Mouse (Mus musculus) frontal cortex, postnatal 14 days (tissue): ENCODE data around the gene Gm13040.
"Not testable (repeated sequence)": the region's sequence is repeated elsewhere in the genome, so short reads cannot be mapped to it uniquely, and the experiment has no call there.

Source experiments
- DNase-seq, 2 experiments: peaks; one replicate each; pipeline ENCODE4 v3.0.0; 2022; ENCODE audit warnings: low spot score in 2 of 2

Gm13040 gene

GRCm38 (mm10) chr4:143535654-143536053 lies at the start of gene Gm13040:
Gene Gm13040 (plus strand): TSS chr4:143535954.
- not testable (repeated sequence) for DNase-seq

- no peak for DNase-seq
Observed at GRCm38 (mm10) chr4:143511043-143511442, 24.7 kb upstream of the Gm13040 start, which contains the start of gene Gm13043. Gene Gm13043 (plus strand): TSS chr4:143511343.

GRCm38 (mm10) chr4:143551400-143551799 lies 15.6 kb downstream of the Gm13040 start, which contains the start of the genes BC080695 and Gm13057:
Gene BC080695 (plus strand): TSS chr4:143551700.
Gene Gm13057 (plus strand): TSS chr4:143551709.
- DNase-seq, result not testable (repeated sequence)
